Mouse (Mus musculus): ENCODE measurements around the gene Ston2.
"Not testable (repeated sequence)": the region's sequence is repeated elsewhere in the genome, so short reads cannot be mapped to it uniquely, and the experiment has no call there.

The Ston2 gene

DNA sequence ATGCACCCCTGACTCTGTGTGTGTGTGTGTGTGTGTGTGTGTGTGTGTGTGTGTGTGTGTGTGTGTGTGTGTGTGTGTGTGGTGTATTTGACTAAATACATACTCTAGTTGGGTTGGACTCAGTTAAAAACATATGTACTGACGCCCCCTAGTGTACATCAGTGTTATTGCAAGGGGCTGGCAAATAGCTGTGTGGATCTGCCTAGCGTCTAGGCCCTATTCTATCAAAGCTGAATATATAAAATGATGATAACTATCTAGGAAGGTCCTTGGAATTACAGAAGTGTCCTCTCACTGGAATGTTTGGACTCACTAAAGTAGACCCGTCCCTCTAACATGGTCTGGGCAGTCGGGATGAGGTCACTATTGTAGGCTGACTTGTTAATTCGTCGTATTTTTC is 1.6 kb upstream of the Ston2 start:
- peak; percentile 63 for DNase-seq (ENCODE audit: low spot score)

- not testable (repeated sequence) for DNase-seq (ENCODE audit: low spot score)
These were observed 259 bp upstream of the Ston2 start for GRCm38 (mm10) chr12:91788446-91788845.

- DNase-seq (ENCODE audit: low spot score): no peak
These were observed 1.8 kb downstream of the Ston2 start for GRCm38 (mm10) chr12:91786355-91786754.

DNA sequence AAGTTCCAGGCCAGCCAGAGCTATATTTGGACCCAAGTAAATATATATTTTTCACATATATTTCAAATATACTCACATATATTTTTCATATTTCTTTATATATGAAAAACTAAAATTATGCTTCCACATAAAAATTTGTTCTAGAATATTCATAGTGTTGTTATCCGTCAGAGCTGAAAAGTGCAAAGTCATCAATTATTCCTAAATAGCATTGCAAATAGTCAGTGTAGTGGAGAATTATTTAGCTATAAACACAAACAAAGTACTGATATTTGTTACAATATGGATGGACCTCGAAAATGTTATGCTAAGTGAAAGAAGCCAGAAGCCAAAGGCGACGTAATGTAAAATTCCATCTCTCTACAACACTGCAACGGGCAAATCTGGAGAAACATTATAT is 6.8 kb downstream of the Ston2 start:
- no peak for DNase-seq (ENCODE audit: low spot score)

GRCm38 (mm10) chr12:91780531-91780930 is 7.7 kb downstream of the Ston2 start:
- no peak for DNase-seq (ENCODE audit: low spot score)

DNA sequence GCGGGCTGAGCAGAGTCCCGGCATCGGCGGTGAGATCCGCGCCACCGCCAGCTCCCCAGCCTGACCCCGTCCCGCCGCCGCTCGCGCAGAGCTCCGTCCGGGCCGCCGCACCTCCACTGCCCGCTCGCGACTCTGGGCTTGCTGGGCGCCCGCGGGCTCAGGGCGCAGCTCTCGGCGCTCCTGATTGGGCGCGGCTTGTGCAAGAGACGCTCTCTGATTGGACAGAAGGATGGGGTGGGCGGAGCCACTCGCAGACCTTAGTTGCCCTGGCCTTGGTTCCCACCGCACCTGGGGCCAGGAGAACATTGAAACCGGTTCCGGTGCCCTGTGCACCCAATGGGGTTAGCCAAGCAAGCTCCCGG is 9.2 kb downstream of the Ston2 start:
- DNase-seq (ENCODE audit: low spot score): peak; percentile 65

DNA sequence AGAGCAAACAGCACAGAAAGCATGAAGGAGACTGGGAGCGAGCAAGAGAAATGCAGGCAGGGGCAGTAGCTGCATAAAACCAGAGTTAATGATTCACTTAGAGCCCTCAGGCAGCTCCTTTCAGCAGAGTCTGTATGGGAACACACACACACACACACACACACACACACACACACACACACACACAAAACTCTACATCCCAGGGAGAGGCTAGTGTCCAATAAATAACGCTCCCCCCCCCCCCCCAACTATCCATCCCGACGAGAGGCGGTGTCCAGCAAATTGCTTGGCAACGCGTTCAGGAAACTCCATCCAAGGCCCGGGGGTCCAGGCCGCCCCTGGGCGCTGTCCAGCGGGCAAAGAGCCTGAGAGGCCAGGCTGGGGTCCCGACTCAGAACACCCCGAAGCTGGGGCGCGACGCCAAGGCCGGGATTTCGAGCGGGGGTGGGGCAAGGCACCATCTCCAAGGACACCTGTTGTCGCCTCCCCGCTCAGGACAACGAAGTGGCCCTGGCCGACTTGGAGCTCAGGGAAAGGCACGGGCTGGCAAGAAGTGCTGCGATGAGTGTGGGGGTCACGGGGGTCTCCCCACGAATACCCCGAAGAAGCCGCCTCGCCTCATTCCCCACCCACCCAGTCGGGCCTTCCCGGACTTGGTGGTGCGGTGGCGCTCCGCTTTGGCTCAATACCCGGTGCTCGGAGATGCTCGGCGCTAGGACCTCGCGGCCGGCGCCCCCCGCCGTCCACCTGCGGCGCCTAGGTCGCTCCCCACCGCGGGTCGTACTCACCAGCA is 9.8 kb downstream of the Ston2 start:
- DNase-seq (ENCODE audit: low spot score): no peak

DNA sequence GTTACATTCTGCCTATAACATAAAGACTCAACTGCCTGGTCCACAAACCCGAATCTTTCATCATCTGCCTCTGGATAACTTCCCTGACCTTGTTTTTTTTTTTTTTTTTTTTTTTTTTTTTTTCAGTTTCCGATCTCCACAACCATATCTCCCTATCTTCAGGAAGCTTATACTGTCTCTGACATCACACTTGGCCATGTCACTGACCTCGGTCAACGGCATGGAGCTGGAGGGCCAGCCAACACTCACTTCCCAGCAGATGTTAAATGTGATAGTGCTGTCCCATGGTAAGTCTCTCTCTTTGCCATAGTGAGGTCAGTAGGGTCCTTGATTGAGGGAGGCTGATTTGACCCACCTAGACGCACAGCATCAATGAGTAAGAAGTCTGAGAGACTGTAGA is 11.8 kb downstream of the Ston2 start:
- no peak for DNase-seq (ENCODE audit: low spot score)

GRCm38 (mm10) chr12:91774811-91775284 is 13.3 kb downstream of the Ston2 start:
- no peak for DNase-seq (ENCODE audit: low spot score)

- no peak for DNase-seq (ENCODE audit: low spot score)
These were observed 19.3 kb downstream of the Ston2 start for GRCm38 (mm10) chr12:91768871-91769270.

GRCm38 (mm10) chr12:91768176-91768575 is 20.0 kb downstream of the Ston2 start:
- DNase-seq (ENCODE audit: low spot score): no peak

- DNase-seq (ENCODE audit: low spot score): peak; percentile 77
These were observed 21.7 kb downstream of the Ston2 start for GRCm38 (mm10) chr12:91766338-91767107.

- DNase-seq (ENCODE audit: low spot score): peak; percentile 59
These were observed 22.7 kb downstream of the Ston2 start for GRCm38 (mm10) chr12:91765504-91765903.

DNA sequence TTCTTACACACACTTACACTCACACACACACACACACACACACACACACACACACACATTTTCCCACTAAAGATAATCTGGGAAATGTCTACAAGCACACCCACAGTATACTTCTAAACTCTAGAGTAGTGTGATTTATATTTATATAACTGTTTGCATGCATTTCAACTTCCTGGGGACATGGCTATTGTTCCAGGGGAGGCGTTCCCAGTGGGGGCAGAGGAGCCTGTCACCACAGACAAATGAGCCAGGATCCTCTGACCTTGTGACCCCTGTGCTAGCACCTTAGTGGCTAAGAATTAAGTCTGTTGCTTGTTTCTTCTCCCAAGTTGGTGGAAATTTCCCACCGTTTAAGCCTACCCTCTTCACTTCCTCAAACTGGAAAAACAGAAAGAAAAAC is 23.1 kb downstream of the Ston2 start:
- peak; percentile 23 for DNase-seq (ENCODE audit: low spot score)

- no peak for DNase-seq (ENCODE audit: low spot score)
These were observed 23.7 kb downstream of the Ston2 start for GRCm38 (mm10) chr12:91764471-91764870.

- DNase-seq (ENCODE audit: low spot score): no peak
These were observed 28.4 kb downstream of the Ston2 start for GRCm38 (mm10) chr12:91759836-91760235.

- DNase-seq (ENCODE audit: low spot score): no peak
These were observed 30.2 kb downstream of the Ston2 start for GRCm38 (mm10) chr12:91757854-91758562.

DNA sequence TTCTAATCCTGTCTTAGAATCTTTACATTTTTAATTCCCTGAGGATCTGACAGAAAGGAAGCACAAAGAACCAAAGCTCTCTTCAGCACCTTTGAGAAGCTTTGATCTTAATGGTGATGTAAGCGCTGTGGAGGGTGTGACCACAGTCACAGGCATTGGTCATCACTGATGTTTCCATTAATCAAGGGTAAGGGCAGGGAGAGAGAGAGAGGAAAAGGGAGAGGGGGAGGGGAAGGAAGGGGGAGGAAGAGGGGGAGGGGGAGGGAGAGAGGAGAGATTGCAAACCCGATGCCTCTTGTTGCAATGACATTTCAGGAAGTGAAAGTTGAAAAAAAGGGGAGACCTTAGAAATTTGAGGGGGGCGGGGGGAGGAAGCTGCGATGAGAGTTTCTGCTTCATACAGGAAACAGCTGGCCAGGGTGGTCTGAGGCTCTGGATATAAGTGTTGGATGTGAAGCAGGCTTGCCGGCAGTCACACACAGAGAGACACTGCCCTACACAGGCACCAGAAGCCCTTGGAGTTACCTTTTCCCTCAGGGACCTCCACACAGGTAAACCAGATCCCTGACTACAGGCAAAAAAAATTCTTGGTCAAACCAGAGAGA is 31.5 kb downstream of the Ston2 start:
- peak; percentile 15 for DNase-seq (ENCODE audit: low spot score)

GRCm38 (mm10) chr12:91754606-91755005 is 33.6 kb downstream of the Ston2 start:
- no peak for DNase-seq (ENCODE audit: low spot score)

DNA sequence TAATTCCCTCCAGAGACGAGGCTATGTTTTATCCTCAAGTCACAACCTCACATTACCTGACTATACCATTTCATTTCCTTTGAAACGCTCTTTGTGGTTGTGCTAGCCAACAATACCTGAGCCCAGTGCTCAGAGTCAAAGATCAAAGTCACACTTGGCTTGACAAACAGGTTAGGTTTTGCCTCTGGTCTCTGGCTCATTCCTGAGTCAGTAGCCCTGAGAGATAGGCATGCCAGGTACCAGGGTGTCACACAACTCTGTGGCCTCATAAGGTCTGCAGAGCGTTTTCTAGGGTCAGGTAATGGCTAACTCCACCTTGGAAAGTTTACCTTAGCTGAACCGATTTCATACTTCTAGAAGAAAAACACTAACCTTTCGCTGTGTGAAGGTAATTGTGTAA is 35.5 kb downstream of the Ston2 start:
- DNase-seq (ENCODE audit: low spot score): no peak

DNA sequence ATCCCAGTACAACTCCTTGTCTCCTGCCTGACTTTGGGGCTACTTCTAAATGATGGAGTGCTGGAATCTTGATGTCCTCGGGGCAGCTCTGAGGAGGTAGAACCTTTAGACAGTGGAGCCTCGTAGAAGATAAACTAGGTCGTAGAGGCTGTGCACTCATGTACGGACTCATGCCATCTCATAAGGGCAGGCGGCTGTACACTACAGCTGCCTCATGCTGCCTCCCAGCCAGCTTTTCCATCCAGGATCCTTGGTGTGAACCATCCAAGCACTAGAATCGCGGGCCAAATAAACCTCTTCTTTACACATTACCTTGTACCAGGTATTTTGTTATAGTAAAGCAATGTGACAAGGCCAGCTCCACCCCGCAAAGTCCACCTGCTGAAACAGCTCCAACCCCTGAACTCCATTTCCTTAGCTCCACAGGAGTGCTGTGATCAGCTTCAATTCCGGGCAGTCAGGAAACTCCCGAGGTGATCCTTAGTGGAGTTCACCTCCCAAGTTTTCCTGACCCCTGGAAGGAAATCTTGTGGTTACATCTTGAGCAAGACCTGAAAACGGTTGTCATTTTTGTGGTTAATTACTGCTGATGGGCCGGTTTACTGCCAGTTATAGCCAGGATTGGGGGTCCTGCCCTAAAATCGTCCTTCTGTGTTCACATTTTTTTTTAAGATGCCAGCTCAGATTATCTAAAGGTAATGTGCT is 36.1 kb downstream of the Ston2 start:
- no peak for DNase-seq (ENCODE audit: low spot score)
